Mouse (Mus musculus): ENCODE data around the gene Eif2s1. TPM values are rescaled to one million over a fixed set of nuclear protein-coding genes. Genes with fewer than 3 reads are reported as not detected.

Gene Eif2s1
- 5.8 and 8.6 TPM in 2 replicates for polyA plus RNA-seq (2012; rRNA removed)

GRCm38 (mm10) chr12:78861496-78862253 lies at the start of gene Eif2s1, which contains the start of gene Atp6v1d:
Gene Eif2s1, plus strand, starts transcription at chr12:78861819.
Gene Atp6v1d, minus strand, starts transcription at chr12:78861638.
- WGBS: under 1% methylated on average over 55 of the region's 55 CpGs
- TF ChIP-seq CTCF (IDR thresholded peaks at IDR 0.05; ENCODE audit: insufficient read depth, low read length) (peak; percentile 72), POLR2A (IDR thresholded peaks at IDR 0.05; ENCODE audit: borderline replicate concordance, extremely low read depth, low read depth, low read length) (peak; percentile 85; the same call in 1 of the 2 replicates)
- Histone ChIP-seq H3K4me1 (ENCODE audit: control insufficient read depth, insufficient read depth, low read length) (peaks cover 9% of the 10 kb centered on the region), H3K4me3 (replicated peaks; ENCODE audit: extremely low read depth, low read depth, low read length) (peak within 1 kb of the TSS; percentile 97)
- peak; percentile 97 for DNase-seq

- no peak overlapping the region for H3K4me3 ChIP-seq (replicated peaks; ENCODE audit: extremely low read depth, low read depth, low read length)
- TF ChIP-seq POLR2A (IDR thresholded peaks at IDR 0.05; ENCODE audit: borderline replicate concordance, extremely low read depth, low read depth, low read length) (no peak), CTCF (IDR thresholded peaks at IDR 0.05; ENCODE audit: insufficient read depth, low read length) (no peak)
- H3K4me1 ChIP-seq (ENCODE audit: control insufficient read depth, insufficient read depth, low read length): no peaks in the 10 kb centered on the region
- DNase-seq: no peak
These were observed 47.2 kb upstream of the Eif2s1 start for GRCm38 (mm10) chr12:78814437-78814836.

GRCm38 (mm10) chr12:78834496-78834895 lies 27.1 kb upstream of the Eif2s1 start:
- DNase-seq: no peak
- TF ChIP-seq CTCF (IDR thresholded peaks at IDR 0.05; ENCODE audit: insufficient read depth, low read length) (no peak), POLR2A (IDR thresholded peaks at IDR 0.05; ENCODE audit: borderline replicate concordance, extremely low read depth, low read depth, low read length) (no peak)
- Histone ChIP-seq H3K4me3 (replicated peaks; ENCODE audit: extremely low read depth, low read depth, low read length) (no peak overlapping the region), H3K4me1 (ENCODE audit: control insufficient read depth, insufficient read depth, low read length) (no peaks in the 10 kb centered on the region)
- 75% methylated on average over 2 of the region's 2 CpGs for WGBS

GRCm38 (mm10) chr12:78839906-78840305 lies 21.7 kb upstream of the Eif2s1 start:
- TF ChIP-seq POLR2A (IDR thresholded peaks at IDR 0.05; ENCODE audit: borderline replicate concordance, extremely low read depth, low read depth, low read length): no peak
- TF ChIP-seq CTCF (IDR thresholded peaks at IDR 0.05; ENCODE audit: insufficient read depth, low read length): no peak
- H3K4me1 ChIP-seq (ENCODE audit: control insufficient read depth, insufficient read depth, low read length): no peaks in the 10 kb centered on the region
- WGBS: 52% methylated on average over 4 of the region's 4 CpGs
- H3K4me3 ChIP-seq (replicated peaks; ENCODE audit: extremely low read depth, low read depth, low read length): no peak overlapping the region
- DNase-seq: no peak

GRCm38 (mm10) chr12:78842429-78842828 lies 19.2 kb upstream of the Eif2s1 start:
- Histone ChIP-seq H3K4me1 (ENCODE audit: control insufficient read depth, insufficient read depth, low read length) (no peaks in the 10 kb centered on the region), H3K4me3 (replicated peaks; ENCODE audit: extremely low read depth, low read depth, low read length) (no peak overlapping the region)
- TF ChIP-seq POLR2A (IDR thresholded peaks at IDR 0.05; ENCODE audit: borderline replicate concordance, extremely low read depth, low read depth, low read length): no peak
- TF ChIP-seq CTCF (IDR thresholded peaks at IDR 0.05; ENCODE audit: insufficient read depth, low read length): no peak
- 80% methylated on average over 1 of the region's 1 CpGs for WGBS
- DNase-seq: no peak

GRCm38 (mm10) chr12:78848246-78848645 lies 13.4 kb upstream of the Eif2s1 start:
- WGBS: 81% methylated on average over 4 of the region's 4 CpGs
- H3K4me3 ChIP-seq (replicated peaks; ENCODE audit: extremely low read depth, low read depth, low read length): no peak overlapping the region
- no peak for DNase-seq
- no peak for TF ChIP-seq POLR2A (IDR thresholded peaks at IDR 0.05; ENCODE audit: borderline replicate concordance, extremely low read depth, low read depth, low read length)
- no peak for TF ChIP-seq CTCF (IDR thresholded peaks at IDR 0.05; ENCODE audit: insufficient read depth, low read length)
- H3K4me1 ChIP-seq (ENCODE audit: control insufficient read depth, insufficient read depth, low read length): no peaks in the 10 kb centered on the region

GRCm38 (mm10) chr12:78860921-78861495 lies 611 bp upstream of the Eif2s1 start:
- WGBS: under 1% methylated on average over 30 of the region's 30 CpGs
- H3K4me3 ChIP-seq (replicated peaks; ENCODE audit: extremely low read depth, low read depth, low read length): peak overlapping the region; percentile 91
- DNase-seq: no peak
- TF ChIP-seq CTCF (IDR thresholded peaks at IDR 0.05; ENCODE audit: insufficient read depth, low read length) (no peak), POLR2A (IDR thresholded peaks at IDR 0.05; ENCODE audit: borderline replicate concordance, extremely low read depth, low read depth, low read length) (peak; percentile 78)
- H3K4me1 ChIP-seq (ENCODE audit: control insufficient read depth, insufficient read depth, low read length): peaks cover 9% of the 10 kb centered on the region

GRCm38 (mm10) chr12:78862254-78862730 lies 673 bp downstream of the Eif2s1 start:
- H3K4me3 ChIP-seq (replicated peaks; ENCODE audit: extremely low read depth, low read depth, low read length): peak overlapping the region; percentile 97
- no peak for DNase-seq
- peaks cover 9% of the 10 kb centered on the region for H3K4me1 ChIP-seq (ENCODE audit: control insufficient read depth, insufficient read depth, low read length)
- WGBS: under 1% methylated on average over 22 of the region's 22 CpGs
- no peak for TF ChIP-seq POLR2A (IDR thresholded peaks at IDR 0.05; ENCODE audit: borderline replicate concordance, extremely low read depth, low read depth, low read length)
- no peak for TF ChIP-seq CTCF (IDR thresholded peaks at IDR 0.05; ENCODE audit: insufficient read depth, low read length)

GRCm38 (mm10) chr12:78865434-78865833 lies 3.8 kb downstream of the Eif2s1 start:
- TF ChIP-seq CTCF (IDR thresholded peaks at IDR 0.05; ENCODE audit: insufficient read depth, low read length) (no peak), POLR2A (IDR thresholded peaks at IDR 0.05; ENCODE audit: borderline replicate concordance, extremely low read depth, low read depth, low read length) (no peak)
- WGBS: 100% methylated on average over 1 of the region's 1 CpGs
- no peak for DNase-seq
- Histone ChIP-seq H3K4me1 (ENCODE audit: control insufficient read depth, insufficient read depth, low read length) (peaks cover 4% of the 10 kb centered on the region; the same call in 1 of the 2 replicates), H3K4me3 (replicated peaks; ENCODE audit: extremely low read depth, low read depth, low read length) (no peak overlapping the region)
